Mouse (Mus musculus) brown adipose tissue, adult 24 weeks (tissue): ENCODE data around the gene Zdhhc4. TPM values are rescaled to one million over a fixed set of nuclear protein-coding genes. Genes with fewer than 3 reads are reported as not detected.
A peak's percentile ranks its signal among the peaks of the same experiment; 100 is the strongest.

ENCODE experiments used
- H3K27ac ChIP-seq: fragments of 200-500 bp; replicated peaks from 2 replicates; pipeline ENCODE4 v1.5.1; 2012; ENCODE audit warnings: low read depth, mild to moderate bottlenecking, low read length
- H3K4me1 ChIP-seq: fragments of 200-500 bp; 2 replicates; pipeline ENCODE4 v1.6.1; 2012; ENCODE audit warnings: low read length, mixed read lengths; ENCODE audit not compliant: control insufficient read depth, insufficient read depth, insufficient read length
- H3K4me3 ChIP-seq: fragments of 200-500 bp; 2 replicates; pipeline ENCODE4 v1.5.1; 2012; ENCODE audit warnings: low read depth, mild to moderate bottlenecking, low read length, moderate library complexity; ENCODE audit not compliant: insufficient read depth
- polyA plus RNA-seq: library from polyadenylated mRNA; stranded (reverse); fragments of >200 nt; gene quantifications from 2 replicates; pipeline ENCODE4 v1.2.4, GENCODE M21; 2012; ENCODE audit not compliant: missing spikeins, insufficient read depth, insufficient read length

The Zdhhc4 gene
- polyA plus RNA-seq, 1 experiment: 39.8 TPM

GRCm38 (mm10) chr5:143304251-143304650, 24.8 kb downstream of the Zdhhc4 start:
- H3K27ac ChIP-seq: no peak overlapping the region
- no peaks in the 10 kb centered on the region for H3K4me1 ChIP-seq
- H3K4me3 ChIP-seq: no peak overlapping the region

- Histone ChIP-seq H3K4me3 (no peak overlapping the region), H3K27ac (no peak overlapping the region), H3K4me1 (no peaks in the 10 kb centered on the region)
Measured at GRCm38 (mm10) chr5:143301296-143301695, 27.8 kb downstream of the Zdhhc4 start.

GRCm38 (mm10) chr5:143299686-143300085, 29.4 kb downstream of the Zdhhc4 start:
- Histone ChIP-seq H3K4me1 (no peaks in the 10 kb centered on the region), H3K27ac (no peak overlapping the region), H3K4me3 (no peak overlapping the region)

GRCm38 (mm10) chr5:143298391-143298790, 30.7 kb downstream of the Zdhhc4 start:
- H3K27ac ChIP-seq: no peak overlapping the region
- peaks cover 2% of the 10 kb centered on the region; the same call in 1 of the 2 replicates for H3K4me1 ChIP-seq
- no peak overlapping the region for H3K4me3 ChIP-seq

- Histone ChIP-seq H3K4me3 (no peak overlapping the region), H3K27ac (no peak overlapping the region), H3K4me1 (peaks cover 3% of the 10 kb centered on the region; the same call in 1 of the 2 replicates)
Measured at GRCm38 (mm10) chr5:143297986-143298385, 31.1 kb downstream of the Zdhhc4 start.

GRCm38 (mm10) chr5:143295330-143295729, 33.7 kb downstream of the Zdhhc4 start:
- peaks cover 3% of the 10 kb centered on the region; the same call in 1 of the 2 replicates for H3K4me1 ChIP-seq
- H3K4me3 ChIP-seq: no peak overlapping the region
- no peak overlapping the region for H3K27ac ChIP-seq

- Histone ChIP-seq H3K27ac (no peak overlapping the region), H3K4me3 (no peak overlapping the region), H3K4me1 (peaks cover 3% of the 10 kb centered on the region; the same call in 1 of the 2 replicates)
Measured at GRCm38 (mm10) chr5:143294862-143295261, 34.2 kb downstream of the Zdhhc4 start.

GRCm38 (mm10) chr5:143293404-143293803, 35.7 kb downstream of the Zdhhc4 start, which contains the start of gene Zfp853:
Zfp853 (minus strand) TSS chr5:143293623.
- peak within 1 kb of the TSS; percentile 39 for H3K4me3 ChIP-seq
- no peak within 1 kb of the TSS for H3K27ac ChIP-seq
- peaks cover 3% of the 10 kb centered on the region; the same call in 1 of the 2 replicates for H3K4me1 ChIP-seq

GRCm38 (mm10) chr5:143292879-143293278, 36.2 kb downstream of the Zdhhc4 start:
- Histone ChIP-seq H3K4me1 (peaks cover 3% of the 10 kb centered on the region; the same call in 1 of the 2 replicates), H3K4me3 (no peak overlapping the region), H3K27ac (no peak overlapping the region)

- Histone ChIP-seq H3K4me1 (peaks cover 3% of the 10 kb centered on the region; the same call in 1 of the 2 replicates), H3K27ac (no peak overlapping the region)
Measured at GRCm38 (mm10) chr5:143289299-143289698, 39.8 kb downstream of the Zdhhc4 start.

GRCm38 (mm10) chr5:143288378-143288911, 40.6 kb downstream of the Zdhhc4 start:
- H3K4me3 ChIP-seq: peak overlapping the region; percentile 32
- no peak overlapping the region for H3K27ac ChIP-seq
- 0 out of 2 replicates have a peak, but pooled peaks cover 1% of the 10 kb centered on the region for H3K4me1 ChIP-seq

More at GRCm38 (mm10) chr5:143289299-143289698, 39.8 kb downstream of the Zdhhc4 start:
- H3K4me3 ChIP-seq: no peak overlapping the region

- Histone ChIP-seq H3K4me1 (no peaks in the 10 kb centered on the region), H3K4me3 (peak overlapping the region; percentile 32), H3K27ac (no peak overlapping the region)
Measured at GRCm38 (mm10) chr5:143287774-143288328, 41.2 kb downstream of the Zdhhc4 start.

GRCm38 (mm10) chr5:143284762-143285161, 44.3 kb downstream of the Zdhhc4 start:
- H3K4me3 ChIP-seq: no peak overlapping the region
- H3K27ac ChIP-seq: no peak overlapping the region
- H3K4me1 ChIP-seq: no peaks in the 10 kb centered on the region

GRCm38 (mm10) chr5:143279247-143279646, 49.8 kb downstream of the Zdhhc4 start:
- no peak overlapping the region for H3K27ac ChIP-seq
- H3K4me1 ChIP-seq: no peaks in the 10 kb centered on the region
- H3K4me3 ChIP-seq: no peak overlapping the region

GRCm38 (mm10) chr5:143275761-143276160, 53.3 kb downstream of the Zdhhc4 start:
- no peak overlapping the region for H3K27ac ChIP-seq

More at GRCm38 (mm10) chr5:143275761-143276160, 53.3 kb downstream of the Zdhhc4 start:
- no peaks in the 10 kb centered on the region for H3K4me1 ChIP-seq
- H3K4me3 ChIP-seq: no peak overlapping the region
